Mouse (Mus musculus) urinary bladder, adult 2 months (tissue): Measurements from ENCODE around the gene Klhdc3. TPM values are rescaled to one million over a fixed set of nuclear protein-coding genes. Genes with fewer than 3 reads are reported as not detected.

Source experiments
- polyA plus RNA-seq: library from polyadenylated mRNA; depleted of rRNA; stranded (reverse); fragments of >200 nt; gene quantifications from 2 replicates; pipeline ENCODE4 v1.2.3, GENCODE M21; 2012; rRNA removed

The Klhdc3 gene
- polyA plus RNA-seq, 1 experiment = 59.4 TPM

Other genes starting within 250 kb of the Klhdc3 start
- gene Slc22a7, start 242.5 kb downstream of the Klhdc3 start, polyA plus RNA-seq = not detected in 2 replicates
- gene Ttbk1, start 193.2 kb downstream of the Klhdc3 start, polyA plus RNA-seq = 0.06 and 0.07 TPM in 2 replicates
- gene Dnph1, start 184.2 kb downstream of the Klhdc3 start, polyA plus RNA-seq = 6.1 and 7.0 TPM in 2 replicates
- 22.9 and 29.3 TPM in 2 replicates for gene Cul9, start 134.5 kb downstream of the Klhdc3 start, polyA plus RNA-seq
- gene Srf, start 124.7 kb downstream of the Klhdc3 start, polyA plus RNA-seq = 122 and 145 TPM in 2 replicates
- 14.9 and 21.1 TPM in 2 replicates for gene Ptk7, start 51.4 kb downstream of the Klhdc3 start, polyA plus RNA-seq
- gene Klc4, start 34.9 kb downstream of the Klhdc3 start, polyA plus RNA-seq = 16.5 and 21.6 TPM in 2 replicates
- 49.8 and 54.6 TPM in 2 replicates for gene Mrpl2, start 34.7 kb downstream of the Klhdc3 start, polyA plus RNA-seq
- 23.5 and 29.9 TPM in 2 replicates for gene Cul7, start 30.6 kb downstream of the Klhdc3 start, polyA plus RNA-seq
- gene Rrp36, start 6.6 kb downstream of the Klhdc3 start, polyA plus RNA-seq = 37.1 and 44.6 TPM in 2 replicates
- 99.0 and 106 TPM in 2 replicates for gene Mea1, start 2.1 kb downstream of the Klhdc3 start, polyA plus RNA-seq
- 42.6 and 46.2 TPM in 2 replicates for gene Ppp2r5d, start 24.2 kb upstream of the Klhdc3 start, polyA plus RNA-seq
- 30.1 and 34.3 TPM in 2 replicates for gene Pex6, start 30.5 kb upstream of the Klhdc3 start, polyA plus RNA-seq
- 0.78 and 1.2 TPM in 2 replicates for gene Gnmt, start 48.3 kb upstream of the Klhdc3 start, polyA plus RNA-seq
- gene Cnpy3, start 71.3 kb upstream of the Klhdc3 start, polyA plus RNA-seq = 64.3 and 66.7 TPM in 2 replicates
- 0.06 TPM in 1 of 2 replicates, not detected in the other for gene Ptcra, start 82.8 kb upstream of the Klhdc3 start, polyA plus RNA-seq
- 38.8 and 48.8 TPM in 2 replicates for gene 2310039H08Rik, start 91.7 kb upstream of the Klhdc3 start, polyA plus RNA-seq
- 66.8 and 70.0 TPM in 2 replicates for gene Rpl7l1, start 101.8 kb upstream of the Klhdc3 start, polyA plus RNA-seq
- gene Bicral, start 177.6 kb upstream of the Klhdc3 start, polyA plus RNA-seq = 9.1 and 15.2 TPM in 2 replicates
- 20.3 and 21.5 TPM in 2 replicates for gene Tbcc, start 209.8 kb upstream of the Klhdc3 start, polyA plus RNA-seq
- gene Prph2, start 229.5 kb upstream of the Klhdc3 start, polyA plus RNA-seq = not detected in 2 replicates